Mouse (Mus musculus) liver, embryonic 14.5 days (tissue): Measurements from ENCODE around the gene Gm7138. TPM values are rescaled to one million over a fixed set of nuclear protein-coding genes. Genes with fewer than 3 reads are reported as not detected.
"Not testable (repeated sequence)": the region's sequence is repeated elsewhere in the genome, so short reads cannot be mapped to it uniquely, and the experiment has no call there.

Experiments
- ATAC-seq: fragments of 200-750 bp; cut with Nextera tagmentation; 2 replicates; pipeline ENCODE4 v1.8.0; 2017; ENCODE audit warnings: moderate number of reproducible peaks, mild to moderate bottlenecking, moderate library complexity; ENCODE audit not compliant: insufficient read depth
- DNase-seq, 3 experiments: peaks; one replicate each; pipeline ENCODE4 v3.0.0-alpha.2; 2012 to 2013; ENCODE audit warnings: low read depth in 3 of 3, low spot score in 3 of 3
- H3K27ac ChIP-seq: fragments of 300-500 bp; sonication (generic); 2 replicates; pipeline ENCODE4 v1.5.1; 2014; ENCODE audit warnings: moderate library complexity, mild to moderate bottlenecking, control low read depth, inconsistent platforms
- H3K27me3 ChIP-seq: fragments of 300-500 bp; sonication (generic); 2 replicates; pipeline ENCODE4 v1.6.1; 2014; ENCODE audit warnings: mild to moderate bottlenecking, low read length, moderate library complexity; ENCODE audit not compliant: control insufficient read depth, insufficient read depth
- H3K36me3 ChIP-seq: fragments of 300-500 bp; sonication (generic); replicated peaks from 2 replicates; pipeline ENCODE4 v1.6.1; 2014; ENCODE audit warnings: low read depth; ENCODE audit not compliant: control insufficient read depth, insufficient read depth
- H3K4me1 ChIP-seq, 2 experiments: fragments of 200-500 bp in 1 of 2; fragments of 300-500 bp in 1 of 2; sonication (generic) in 1 of 2; replicated peaks; 2 replicates each; pipeline ENCODE4 v1.6.1; 2012 to 2014; ENCODE audit warnings: antibody characterized with exemption in 1 of 2, inconsistent platforms in 1 of 2, low read length in 1 of 2; ENCODE audit not compliant: control insufficient read depth in 2 of 2, insufficient read depth in 2 of 2
- H3K4me2 ChIP-seq: fragments of 300-500 bp; sonication (generic); 2 replicates; pipeline ENCODE4 v1.6.1; 2014; ENCODE audit warnings: low read depth, mild to moderate bottlenecking, control low read depth, moderate library complexity
- H3K4me3 ChIP-seq, 2 experiments: fragments of 200-500 bp in 1 of 2; fragments of 300-500 bp in 1 of 2; sonication (generic) in 1 of 2; 2 replicates each; pipeline ENCODE4 v1.5.1; 2012 to 2014; ENCODE audit warnings: low read depth in 2 of 2, low read length in 2 of 2, mild to moderate bottlenecking in 2 of 2, control low read depth in 1 of 2, inconsistent platforms in 1 of 2, moderate library complexity in 1 of 2; ENCODE audit not compliant: insufficient read depth in 1 of 2
- H3K9ac ChIP-seq: fragments of 300-500 bp; sonication (generic); replicated peaks from 2 replicates; pipeline ENCODE4 v1.6.1; 2014; ENCODE audit warnings: mild to moderate bottlenecking, control low read depth, moderate library complexity
- H3K9me3 ChIP-seq: fragments of 300-500 bp; sonication (generic); 2 replicates; pipeline ENCODE4 v1.6.1; 2016; ENCODE audit warnings: low read length, mixed read lengths; ENCODE audit not compliant: control insufficient read depth
- CTCF ChIP-seq: IDR thresholded peaks from 2 replicates; pipeline ENCODE4 v1.5.1; 2016; ENCODE audit warnings: antibody characterized with exemption, low read depth, control low read depth
- EP300 ChIP-seq: IDR thresholded peaks from 2 replicates; pipeline ENCODE4 v1.6.1; 2016; ENCODE audit warnings: antibody characterized with exemption, low read depth
- whole genome bisulfite sequencing: fragments of 180-500 bp; shearing (Covaris S2); extraction: QIAGEN DNeasy Blood & Tissue Kit; methylation state at CpG from one replicate; pipeline ENCODE4 v1.1.7; 2014; ENCODE audit not compliant: insufficient replicate concordance; 5-methylcytosine and 5-hydroxymethylcytosine counted together
- polyA plus RNA-seq, 2 experiments: library from polyadenylated mRNA; depleted of rRNA in 1 of 2; stranded (reverse) in 1 of 2; unstranded in 1 of 2; fragments of >200 nt; fragmentation: Nextera tagmentation in 1 of 2; extraction: Ambion mirVana in 1 of 2; gene quantifications; 2 replicates each; pipeline versions ENCODE4 v1.2.1 to v1.2.3; 2012 to 2014

Gm7138 gene
- polyA plus RNA-seq, 2 experiments, result not detected

GRCm38 (mm10) chr10:77804095-77804494 is 27.4 kb upstream of the Gm7138 start:
- TF ChIP-seq EP300 (no peak), CTCF (no peak)
- no peak overlapping the region for H3K4me3 ChIP-seq
- WGBS, result 40% methylated on average over 3 of the region's 3 CpGs
- H3K27ac ChIP-seq, result no peak overlapping the region
- no peaks in the 10 kb centered on the region for H3K9me3 ChIP-seq
- DNase-seq, result no peak
- ATAC-seq, result no peak
- no peaks in the 10 kb centered on the region for H3K27me3 ChIP-seq
- H3K4me2 ChIP-seq, result no peak overlapping the region
- H3K36me3 ChIP-seq, result no peaks in the 10 kb centered on the region
- H3K4me1 ChIP-seq, result no peaks in the 10 kb centered on the region
- no peak overlapping the region for H3K9ac ChIP-seq

DNA sequence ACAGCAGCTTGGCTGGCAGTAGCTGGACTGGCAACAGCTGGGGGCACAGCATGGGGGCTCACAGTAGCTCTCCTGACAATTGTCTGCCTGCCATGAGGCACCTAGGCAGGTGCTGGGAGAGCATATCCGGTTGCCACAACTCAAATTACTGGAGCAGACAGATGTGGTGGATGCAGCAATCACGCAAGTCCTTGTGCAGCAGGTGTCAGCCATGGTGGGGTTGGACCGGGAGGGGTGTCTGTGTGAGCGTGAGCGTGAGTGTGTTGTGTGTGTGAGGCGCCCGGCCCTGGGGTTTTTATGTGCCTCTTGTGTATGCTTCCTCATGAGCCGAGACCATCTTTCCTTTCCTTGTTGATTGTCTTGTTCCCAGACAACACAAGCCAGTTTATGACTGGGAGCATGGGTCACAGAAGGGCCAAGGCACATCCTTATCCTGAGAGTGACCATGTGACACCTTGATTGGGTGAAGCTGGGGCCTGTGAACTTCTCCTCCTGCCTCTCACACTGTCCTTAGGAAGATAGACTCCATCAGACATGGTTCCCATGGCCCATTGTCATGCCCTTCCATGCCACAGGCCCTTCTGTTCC is 22.3 kb upstream of the Gm7138 start, which contains the start of gene Gm19668:
Gene Gm19668, minus strand, starts transcription at position 213 of the 588 bp plus-strand sequence.
- H3K27ac ChIP-seq, result no peak within 1 kb of the TSS
- no peak within 1 kb of the TSS for H3K4me2 ChIP-seq
- no peak for DNase-seq
- H3K36me3 ChIP-seq, result no peaks in the 10 kb centered on the region
- H3K4me1 ChIP-seq, result no peaks in the 10 kb centered on the region
- TF ChIP-seq CTCF (no peak), EP300 (no peak)
- 46% methylated on average over 8 of the region's 8 CpGs for WGBS
- H3K27me3 ChIP-seq, result no peaks in the 10 kb centered on the region
- H3K9ac ChIP-seq, result no peak within 1 kb of the TSS
- no peak for ATAC-seq
- H3K9me3 ChIP-seq, result no peaks in the 10 kb centered on the region
- H3K4me3 ChIP-seq, result no peak within 1 kb of the TSS

DNA sequence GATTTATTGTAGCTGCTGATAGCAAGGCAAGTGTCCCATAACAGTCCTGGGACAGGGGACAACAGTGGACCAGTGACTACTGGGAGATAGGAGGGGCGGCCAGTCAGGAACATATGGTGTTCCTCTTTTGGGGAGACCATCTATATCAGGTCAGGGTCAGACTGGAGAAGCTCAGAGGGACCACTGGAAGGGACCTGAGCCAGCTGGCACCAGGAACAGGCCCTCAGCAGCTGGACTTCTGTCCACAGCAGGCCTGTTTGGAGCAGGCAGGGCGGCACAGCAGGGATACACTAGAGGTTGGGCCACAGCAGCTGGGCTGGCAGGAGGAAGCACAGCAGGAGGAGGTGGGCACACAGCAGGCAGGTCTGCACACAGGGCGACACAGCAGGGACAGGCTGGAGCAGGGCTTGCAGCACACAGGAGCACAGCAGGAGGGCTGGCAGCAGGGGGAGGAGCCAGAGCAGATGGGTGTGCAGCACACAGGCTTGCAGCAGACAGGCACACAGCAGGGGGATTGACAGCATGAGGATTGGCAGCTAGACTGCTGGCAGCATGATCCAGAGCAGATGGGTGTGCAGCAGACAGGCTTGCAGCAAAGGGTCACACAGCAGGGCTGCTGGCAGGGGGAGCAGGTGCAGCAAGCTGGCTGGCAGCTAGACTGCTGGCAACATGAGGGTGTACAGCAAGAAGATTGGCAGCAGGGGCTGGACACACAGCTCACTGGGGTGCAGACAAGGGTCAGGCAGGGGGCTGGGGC is 21.6 kb upstream of the Gm7138 start:
- H3K9ac ChIP-seq, H3K36me3 ChIP-seq, H3K27me3 ChIP-seq, H3K9me3 ChIP-seq, ATAC-seq, DNase-seq, H3K27ac ChIP-seq, H3K4me3 ChIP-seq, H3K4me1 ChIP-seq, H3K4me2 ChIP-seq: not testable (repeated sequence)
- WGBS, result 48% methylated on average over 3 of the region's 3 CpGs

DNA sequence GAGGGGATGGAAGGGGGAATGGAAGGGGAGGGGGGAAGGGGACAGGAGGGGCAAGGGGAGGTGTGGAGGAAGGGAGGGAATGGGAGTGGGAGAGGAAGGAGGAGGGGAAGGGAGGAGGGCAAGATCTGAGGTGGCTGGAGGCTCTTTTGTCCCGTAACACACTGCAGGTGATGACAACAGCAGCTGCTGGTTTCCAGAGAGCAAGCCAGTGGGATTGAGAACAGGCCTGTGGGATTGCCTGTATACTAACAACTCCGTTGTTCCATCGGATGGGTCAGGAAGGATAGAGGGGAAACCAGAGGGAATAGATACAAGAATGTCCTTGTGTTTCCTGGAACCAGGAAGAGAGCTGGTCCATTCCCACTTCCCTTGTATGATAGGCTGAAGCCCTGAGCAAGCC is 20.9 kb upstream of the Gm7138 start:
- no peak overlapping the region for H3K9ac ChIP-seq
- WGBS, result 20% methylated on average over 3 of the region's 3 CpGs

GRCm38 (mm10) chr10:77794976-77795375 is 18.2 kb upstream of the Gm7138 start, which contains the start of gene Gm9639:
Gm9639 (minus strand) TSS chr10:77795076.
- no peak for ATAC-seq
- Histone ChIP-seq H3K4me1 (no peaks in the 10 kb centered on the region), H3K27me3 (no peaks in the 10 kb centered on the region), H3K27ac (no peak within 1 kb of the TSS), H3K4me3 (no peak within 1 kb of the TSS), H3K9me3 (no peaks in the 10 kb centered on the region), H3K9ac (no peak within 1 kb of the TSS), H3K36me3 (no peaks in the 10 kb centered on the region), H3K4me2 (no peak within 1 kb of the TSS)
- WGBS, result 33% methylated on average over 2 of the region's 2 CpGs
- TF ChIP-seq EP300 (no peak), CTCF (no peak)
- DNase-seq, result no peak

More for the DNA sequence above, 20.9 kb upstream of the Gm7138 start:
- Histone ChIP-seq H3K4me3 (no peak overlapping the region), H3K9me3 (no peaks in the 10 kb centered on the region), H3K27ac (no peak overlapping the region), H3K36me3 (no peaks in the 10 kb centered on the region), H3K27me3 (no peaks in the 10 kb centered on the region), H3K4me1 (no peaks in the 10 kb centered on the region), H3K4me2 (no peak overlapping the region)
- no peak for DNase-seq
- no peak for TF ChIP-seq CTCF
- no peak for TF ChIP-seq EP300
- ATAC-seq, result no peak
